Mouse (Mus musculus): Measurements from ENCODE around the gene Sectm1a. TPM values are rescaled to one million over a fixed set of nuclear protein-coding genes. Genes with fewer than 3 reads are reported as not detected.

Gene Sectm1a
- total RNA-seq (2023): not detected

DNA sequence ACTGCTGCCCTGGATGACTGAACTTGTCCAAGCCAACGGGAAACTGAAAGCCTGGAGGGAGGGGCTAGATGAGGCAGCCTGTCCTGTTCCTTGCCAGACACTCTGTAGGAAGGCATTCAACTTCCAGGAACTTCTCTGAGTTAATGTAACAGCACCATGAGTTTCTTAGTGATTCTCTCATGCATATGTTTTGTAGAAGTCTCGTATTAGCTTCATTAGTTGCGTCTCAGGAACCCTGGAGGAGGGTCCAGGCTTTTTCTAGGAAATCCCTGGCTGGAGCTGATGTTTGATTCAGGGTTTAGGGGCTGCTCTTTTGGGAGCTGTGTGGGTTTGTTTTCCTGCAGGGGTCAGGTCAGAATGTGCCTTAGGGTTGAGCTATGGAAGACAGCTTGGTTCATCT, at the start of gene Sectm1a:
Gene Sectm1a, minus strand, starts transcription at position 101 of the 400 bp plus-strand sequence.

DNA sequence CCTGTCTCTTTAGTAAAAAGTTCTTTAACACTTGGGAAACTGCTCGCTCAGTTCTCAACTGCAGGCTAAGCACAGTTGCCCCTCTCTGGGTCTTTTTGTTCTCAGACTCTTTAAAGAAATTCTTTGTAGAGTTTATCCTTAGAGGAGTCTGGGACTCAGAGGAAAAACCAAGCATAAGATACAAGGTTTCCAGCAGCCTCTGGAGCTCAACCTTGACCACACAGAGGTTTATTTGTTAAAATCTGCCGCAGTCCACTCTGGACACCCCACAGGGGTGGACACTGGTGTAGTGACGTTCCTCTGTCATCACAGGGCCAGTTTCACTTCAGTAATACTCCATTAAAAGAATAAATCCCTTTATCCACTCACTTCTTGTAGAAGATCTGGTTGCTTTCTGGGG, 37.6 kb upstream of the Sectm1a start, which contains the start of gene Tex19.2:
Gene Tex19.2, minus strand, starts transcription at position 101 of the 400 bp plus-strand sequence.

DNA sequence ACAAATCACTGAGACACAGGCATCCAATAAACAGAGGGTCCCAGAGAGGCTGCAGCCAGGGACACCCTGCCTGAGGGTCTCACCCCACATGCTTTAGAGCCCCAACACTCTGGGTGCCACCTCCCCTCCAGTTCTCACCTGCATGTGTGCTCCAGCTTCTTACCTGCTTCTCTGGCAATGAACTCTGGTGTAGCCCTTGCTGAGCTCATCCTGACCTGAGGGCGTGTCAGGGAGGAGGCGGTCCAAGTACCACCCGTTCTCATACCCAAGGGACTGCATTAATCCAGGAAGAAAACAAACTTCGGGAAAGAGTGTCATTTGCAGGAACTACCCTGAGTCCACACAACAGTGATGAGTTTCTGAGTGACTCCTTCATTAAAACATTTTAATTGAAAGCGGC, 17.6 kb downstream of the Sectm1a start, which contains the start of gene Sectm1b:
Gene Sectm1b, minus strand, starts transcription at position 191 of the 400 bp plus-strand sequence.

DNA sequence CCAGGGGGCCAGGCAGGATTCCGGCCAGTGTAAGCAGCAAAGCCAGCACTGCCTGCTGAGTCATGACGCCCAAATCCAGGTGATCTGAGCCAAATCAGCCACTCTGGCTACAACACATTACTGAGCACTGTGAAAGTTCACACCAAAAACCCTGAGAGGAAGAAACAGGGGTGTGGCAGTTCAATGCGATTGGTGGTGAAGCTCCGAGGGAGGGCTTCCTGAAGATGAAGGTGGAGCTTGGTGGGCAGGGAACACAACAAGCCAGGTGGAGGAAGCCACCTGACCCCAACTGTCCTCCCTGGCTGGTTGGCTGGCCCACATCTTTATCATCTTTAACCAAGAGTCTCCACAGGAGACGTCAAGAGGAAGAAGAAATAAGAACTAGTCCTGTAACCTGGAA, 41.7 kb downstream of the Sectm1a start, which contains the start of gene Cd7:
Gene Cd7, minus strand, starts transcription at position 117 of the 400 bp plus-strand sequence.

Other genes with a start within 250 kb of the Sectm1a start
- 1 to 10 TPM; 2.8 to 5.2 TPM for gene Ccdc57, start 148.3 kb downstream of the Sectm1a start, total RNA-seq (2023)
- 100 to 1,000 TPM; 698 to 788 TPM for gene Slc16a3, start 132.7 kb downstream of the Sectm1a start, total RNA-seq (2023)
- gene Csnk1d, start 89.9 kb downstream of the Sectm1a start, total RNA-seq (2023): 100 to 1,000 TPM; 116 to 126 TPM
- gene Cd7, start 41.8 kb downstream of the Sectm1a start, total RNA-seq (2023): 1 to 10 TPM; 1.2 to 3.0 TPM
- not detected for gene Sectm1b, start 17.7 kb downstream of the Sectm1a start, total RNA-seq (2023)
- gene Tex19.2, start 37.5 kb upstream of the Sectm1a start, total RNA-seq (2023): not detected
- gene Tex19.1, start 64.9 kb upstream of the Sectm1a start, total RNA-seq (2023): not detected
- gene Uts2r, start 79.1 kb upstream of the Sectm1a start, total RNA-seq (2023): not detected
- gene Hexdc, start 123.2 kb upstream of the Sectm1a start, total RNA-seq (2023): 1 to 10 TPM; 2.6 to 4.0 TPM
- 1 to 10 TPM; 3.2 to 3.7 TPM for gene Ogfod3, start 123.5 kb upstream of the Sectm1a start, total RNA-seq (2023)
- 10 to 100 TPM; 59.7 to 60.7 TPM for gene Cybc1, start 148.1 kb upstream of the Sectm1a start, total RNA-seq (2023)
- 10 to 100 TPM; 40.3 to 41.0 TPM for gene Narf, start 156.0 kb upstream of the Sectm1a start, total RNA-seq (2023)
- 10 to 100 TPM; 23.2 to 27.1 TPM for gene Foxk2, start 178.8 kb upstream of the Sectm1a start, total RNA-seq (2023)

Data from neutrophil, adult 59 days (primary cell).